Mouse (Mus musculus) ovary, adult 18-20 months (tissue): ENCODE measurements around the gene Trp53i11.
A peak's percentile ranks its signal among the peaks of the same experiment; 100 is the strongest.

Experiments
- DNase-seq: peaks from one replicate; pipeline ENCODE4 v3.0.0; 2022; ENCODE audit warnings: low spot score, mixed read lengths

Gene Trp53i11

DNA sequence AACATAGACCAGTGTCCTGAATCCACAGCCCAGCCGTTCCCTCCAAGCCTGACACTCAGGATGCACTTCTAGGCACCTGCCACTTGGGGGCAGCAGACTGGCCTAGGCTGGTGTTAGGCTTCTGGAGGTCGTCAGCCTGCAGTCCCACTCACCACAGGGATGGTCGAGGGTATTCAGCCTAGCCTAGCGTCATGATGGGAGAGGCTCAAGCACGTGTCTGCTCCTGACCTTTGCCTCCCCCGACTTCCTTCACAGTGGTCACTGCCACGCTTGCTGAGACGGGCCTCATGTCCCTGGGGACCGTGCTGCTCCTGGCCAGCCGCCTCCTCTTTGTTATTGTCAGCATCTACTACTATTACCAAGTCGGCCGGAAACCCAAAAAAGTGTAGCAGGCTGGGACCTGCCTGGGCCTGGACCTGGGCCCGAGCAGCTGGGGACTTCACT is 12.2 kb downstream of the Trp53i11 start:
- no peak for DNase-seq

DNA sequence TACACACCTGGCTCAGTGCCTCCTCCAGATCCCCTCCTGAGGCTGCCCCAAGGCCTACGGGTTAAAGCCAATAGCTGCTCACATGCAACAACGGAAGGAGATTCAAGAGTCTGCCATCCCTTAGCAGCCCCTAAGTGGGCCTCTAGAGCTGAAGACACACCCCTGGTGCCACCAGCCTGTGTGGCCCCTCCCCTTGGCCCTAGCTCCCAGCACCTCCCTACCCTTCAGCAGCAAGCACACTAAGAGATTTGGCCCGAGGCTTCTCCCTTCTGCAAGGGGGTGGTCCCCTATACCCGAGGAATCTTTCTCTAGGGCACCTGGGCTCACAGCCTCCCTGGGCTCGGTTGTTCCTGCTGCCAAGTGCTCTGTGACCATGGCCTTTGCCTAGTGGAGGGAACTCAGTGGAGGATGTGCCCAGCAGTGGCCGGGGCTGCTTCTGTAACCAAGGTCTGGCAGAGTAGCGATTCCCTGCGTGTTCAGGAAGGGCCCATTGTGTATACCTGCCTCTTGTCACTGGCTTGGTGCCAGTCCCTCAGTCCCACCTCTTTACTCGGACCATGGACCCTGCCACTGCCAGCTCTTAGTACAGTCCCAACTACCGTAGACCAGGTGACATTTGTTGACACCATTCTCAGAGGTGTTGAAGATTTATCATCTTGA is 13.5 kb downstream of the Trp53i11 start:
- no peak for DNase-seq

DNA sequence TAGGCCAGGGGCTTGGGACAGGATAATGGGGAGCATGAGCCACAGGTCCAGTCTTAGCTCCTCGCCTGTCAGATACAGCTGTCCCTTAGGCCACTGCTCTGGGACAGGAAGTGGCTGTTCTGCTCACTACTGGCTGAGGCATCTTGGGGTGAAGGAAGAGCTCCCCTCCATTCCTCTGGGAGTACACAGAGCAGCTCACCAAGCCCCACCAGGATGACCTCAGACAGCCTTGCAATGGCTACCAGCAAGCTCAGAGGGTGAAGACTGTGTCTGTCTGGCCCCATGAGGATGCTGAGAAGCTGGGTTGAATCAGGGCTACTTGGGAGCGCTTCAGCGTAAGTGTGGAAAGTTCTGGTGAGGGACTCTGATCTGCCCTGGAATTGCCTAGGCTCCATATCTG is 14.6 kb downstream of the Trp53i11 start:
- no peak for DNase-seq

DNA sequence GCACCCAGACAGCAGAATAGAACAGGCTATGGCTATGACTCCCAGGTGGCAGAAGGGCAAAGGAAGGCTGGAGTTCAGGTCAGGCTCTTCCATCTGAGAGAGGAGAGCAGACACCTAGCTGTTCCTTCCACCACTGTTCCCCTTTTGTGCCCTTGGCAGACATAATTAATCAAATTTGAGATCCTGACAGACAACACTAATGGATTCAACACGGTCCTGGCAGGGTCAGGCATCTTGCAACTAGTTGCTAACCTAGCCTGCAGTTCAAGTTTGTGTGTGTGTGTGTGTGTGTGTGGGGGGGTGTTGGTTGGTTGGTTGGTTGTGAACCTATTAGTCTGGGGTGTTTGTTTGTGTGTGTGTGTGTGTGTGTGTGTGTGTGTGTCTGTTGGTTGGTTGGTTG is 15.4 kb downstream of the Trp53i11 start:
- DNase-seq, result no peak

DNA sequence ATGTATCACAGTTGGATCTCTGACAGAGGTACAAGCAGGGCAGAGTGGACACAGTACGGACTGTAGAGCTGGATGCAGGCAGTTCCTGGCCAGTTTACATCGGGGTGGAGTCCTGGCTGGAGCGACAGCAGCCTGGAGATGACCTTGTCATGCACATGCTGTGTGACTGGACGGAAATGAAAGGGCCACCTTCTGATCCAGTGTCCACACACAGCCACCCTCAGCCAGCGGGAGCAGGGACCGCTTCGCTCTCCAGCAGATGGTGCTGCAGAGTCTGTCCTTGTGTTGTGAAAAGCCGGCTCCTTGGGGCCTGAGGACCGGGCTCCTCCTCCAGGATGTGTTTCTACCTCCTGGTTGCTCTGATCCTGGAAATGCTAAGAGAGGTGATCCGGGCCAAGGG is 16.3 kb downstream of the Trp53i11 start:
- DNase-seq, result no peak

DNA sequence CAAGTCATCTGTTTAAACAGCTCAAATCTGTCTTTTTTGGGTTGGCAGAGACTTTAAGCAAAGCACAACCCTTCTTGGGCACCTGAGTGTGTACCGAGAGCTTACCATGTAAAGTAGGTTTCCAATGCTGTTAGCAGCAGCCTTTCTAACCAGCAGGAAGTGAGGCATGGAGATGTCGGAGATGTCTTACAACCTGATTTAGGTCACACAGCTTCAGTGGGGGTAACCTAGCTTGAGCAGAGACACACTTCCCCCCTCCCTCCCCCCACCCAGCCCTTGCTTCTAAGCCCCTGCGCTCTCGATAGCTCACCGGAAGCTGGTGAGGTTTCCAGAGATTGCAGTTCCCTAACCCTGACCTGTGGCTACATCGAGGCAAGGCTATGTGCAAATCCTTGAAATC is 17.2 kb downstream of the Trp53i11 start:
- no peak for DNase-seq

DNA sequence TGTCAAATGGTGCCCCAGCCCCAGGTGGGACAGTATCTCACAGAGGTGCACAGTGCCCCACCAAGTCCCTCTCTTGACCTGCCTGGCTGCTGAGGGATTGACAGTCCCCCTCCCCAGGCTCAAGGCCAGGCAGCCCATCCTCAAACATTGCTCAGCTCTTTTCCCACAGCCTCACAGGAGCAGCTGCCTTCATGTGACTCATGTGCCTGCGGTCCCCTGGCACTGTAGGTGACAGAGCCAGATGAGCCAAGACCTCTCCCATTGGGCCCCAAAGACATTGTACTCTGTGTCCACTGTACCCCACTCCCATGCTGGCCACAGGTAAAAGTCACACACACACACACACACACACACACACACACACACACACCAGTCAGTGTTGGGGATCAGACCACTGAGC is 18.8 kb downstream of the Trp53i11 start:
- no peak for DNase-seq

DNA sequence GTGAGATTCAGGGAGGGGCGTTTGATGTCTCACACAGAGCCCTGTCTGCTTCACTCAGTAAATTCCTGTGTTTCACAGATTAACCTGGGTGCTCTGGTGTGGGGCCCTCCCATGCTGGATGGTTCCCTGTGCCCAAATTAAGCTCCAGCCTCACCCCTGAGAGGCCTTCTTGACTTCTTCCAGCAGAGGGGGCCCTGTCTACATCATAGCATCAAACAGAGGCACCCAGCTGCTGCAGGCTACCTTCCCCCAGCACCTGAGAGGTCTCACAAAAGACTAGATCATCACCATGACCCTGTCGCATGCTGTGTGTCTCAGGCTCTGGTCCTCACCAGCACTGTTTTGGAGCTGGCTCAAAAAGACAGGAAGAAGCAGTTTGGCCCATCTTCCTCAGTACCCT is 25.0 kb downstream of the Trp53i11 start:
- no peak for DNase-seq

DNA sequence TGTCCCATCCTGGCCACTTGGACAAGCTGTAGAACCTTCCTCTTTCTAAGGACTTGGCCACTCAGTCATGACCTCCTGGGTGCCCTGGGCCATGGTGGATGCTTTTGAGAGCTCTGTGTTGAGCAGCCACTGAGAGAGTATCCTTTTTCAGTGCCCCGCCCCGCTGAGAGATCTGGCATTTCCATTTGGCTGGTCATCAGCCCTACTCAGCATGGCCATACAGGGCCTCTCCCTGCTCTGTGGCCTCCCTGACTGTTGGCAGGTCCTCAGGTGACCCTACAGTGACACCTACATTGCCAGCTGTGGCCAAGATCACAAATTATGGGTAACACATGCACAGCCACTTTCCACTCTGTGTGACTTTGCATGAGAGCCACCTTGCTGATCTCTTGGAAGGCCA is 25.5 kb downstream of the Trp53i11 start:
- no peak for DNase-seq

DNA sequence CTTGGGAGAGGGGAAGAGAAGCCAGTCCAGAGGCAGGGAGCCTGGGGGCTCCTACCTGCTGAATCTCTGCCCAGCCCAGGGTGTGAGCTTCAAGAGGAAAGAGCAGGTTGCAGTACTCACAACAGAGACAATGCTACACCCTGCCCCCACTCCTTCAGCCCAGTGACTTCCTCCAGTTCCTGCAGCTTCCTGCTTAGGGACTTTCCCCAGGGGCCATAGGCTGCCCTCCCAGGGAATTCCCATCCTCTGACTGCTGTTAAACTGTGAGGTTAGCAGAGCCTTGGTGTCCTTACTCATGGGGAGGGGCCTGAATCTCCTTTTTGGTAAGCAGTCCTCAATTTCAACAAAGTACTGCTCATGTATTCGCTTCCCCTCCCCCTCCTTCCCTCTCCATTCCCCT is 26.8 kb downstream of the Trp53i11 start:
- no peak for DNase-seq

DNA sequence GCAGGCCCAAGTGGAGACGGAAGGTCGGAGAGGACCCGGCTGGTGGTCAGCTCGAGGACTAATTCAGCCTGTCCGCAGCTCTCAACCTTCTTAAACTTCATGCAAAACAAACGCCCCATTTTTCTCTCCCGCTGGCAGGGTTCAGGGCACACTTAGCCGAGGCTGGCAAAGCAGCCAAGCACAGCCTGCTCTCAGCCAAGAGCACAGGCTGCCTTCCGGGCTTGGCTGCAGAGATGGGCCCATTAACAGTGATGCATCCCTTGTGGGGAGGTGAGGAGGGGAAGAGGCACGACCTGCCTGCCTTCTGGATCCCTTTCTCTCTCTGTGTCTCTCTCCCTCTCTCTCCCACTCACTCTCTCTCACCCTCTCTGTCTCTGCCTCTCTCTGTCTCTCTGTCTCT is 28.4 kb downstream of the Trp53i11 start:
- no peak for DNase-seq

DNA sequence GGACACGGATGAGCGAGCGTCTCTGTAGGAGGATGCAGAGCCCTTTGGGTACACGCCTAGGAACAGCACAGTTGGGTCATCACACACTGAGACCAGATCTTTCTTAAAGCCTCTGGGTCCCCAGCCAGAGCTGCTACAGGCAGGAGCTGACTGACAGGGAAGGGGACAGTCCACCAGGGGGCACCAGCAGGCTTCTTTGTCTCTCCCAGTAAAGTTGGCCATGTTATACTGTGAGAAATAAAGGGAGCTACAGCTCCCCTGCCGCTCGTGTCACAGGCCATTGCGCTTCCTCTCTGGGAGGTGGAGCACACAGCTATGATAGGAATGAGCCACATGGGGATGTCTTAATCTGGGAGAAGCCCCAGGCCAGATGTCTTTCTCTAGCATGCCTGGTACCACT is 29.7 kb downstream of the Trp53i11 start:
- peak; percentile 63 for DNase-seq

DNA sequence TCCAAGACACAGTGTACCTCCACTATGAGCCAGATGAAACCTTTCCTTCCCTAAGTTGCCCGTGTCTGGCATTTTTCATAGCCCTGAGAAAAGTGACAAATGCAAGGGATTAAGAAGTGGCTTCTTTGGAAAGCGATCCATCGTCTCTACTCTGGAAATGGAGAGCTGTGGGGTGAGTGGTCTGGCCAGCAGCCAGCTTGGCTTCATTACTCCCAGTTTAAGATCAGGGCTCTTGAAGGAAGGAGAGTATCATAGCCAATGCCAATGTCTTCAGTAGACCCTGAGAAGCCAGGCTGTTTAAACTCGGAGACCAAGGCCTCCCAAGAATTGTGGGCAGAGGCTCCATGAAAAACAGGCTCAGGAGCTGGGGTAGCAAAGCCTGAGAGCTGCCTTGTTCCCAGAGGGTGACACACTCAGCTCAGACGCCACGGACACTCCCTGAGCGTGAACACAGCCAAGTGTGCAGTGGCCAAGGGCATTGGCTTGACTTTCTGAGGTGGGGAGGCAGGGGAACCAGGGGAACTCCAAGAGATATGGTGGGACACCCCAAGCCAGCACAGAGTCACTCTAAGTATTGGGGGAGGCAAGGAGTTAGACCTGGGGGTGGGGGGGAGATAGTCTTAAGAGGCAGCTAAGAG is 31.1 kb downstream of the Trp53i11 start:
- DNase-seq, result no peak

DNA sequence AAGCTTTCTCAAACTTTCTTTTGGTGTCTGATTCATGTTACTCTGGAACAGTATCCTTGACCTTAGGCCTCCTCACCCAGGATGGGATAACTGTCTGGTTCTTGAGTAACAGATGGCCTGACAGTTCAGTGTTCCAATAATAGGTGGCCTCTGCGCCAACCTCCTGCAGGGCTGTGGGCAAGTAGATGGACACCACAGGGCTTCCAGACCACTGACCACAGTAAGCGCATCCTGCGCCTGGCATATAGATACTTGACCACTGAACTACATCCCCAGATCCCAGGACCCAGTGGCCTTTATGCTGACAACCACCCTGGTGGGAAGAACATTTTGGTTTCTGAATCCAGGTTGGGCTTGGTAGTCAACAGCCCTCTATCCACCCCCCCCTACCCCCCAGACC is 32.2 kb downstream of the Trp53i11 start:
- no peak for DNase-seq

DNA sequence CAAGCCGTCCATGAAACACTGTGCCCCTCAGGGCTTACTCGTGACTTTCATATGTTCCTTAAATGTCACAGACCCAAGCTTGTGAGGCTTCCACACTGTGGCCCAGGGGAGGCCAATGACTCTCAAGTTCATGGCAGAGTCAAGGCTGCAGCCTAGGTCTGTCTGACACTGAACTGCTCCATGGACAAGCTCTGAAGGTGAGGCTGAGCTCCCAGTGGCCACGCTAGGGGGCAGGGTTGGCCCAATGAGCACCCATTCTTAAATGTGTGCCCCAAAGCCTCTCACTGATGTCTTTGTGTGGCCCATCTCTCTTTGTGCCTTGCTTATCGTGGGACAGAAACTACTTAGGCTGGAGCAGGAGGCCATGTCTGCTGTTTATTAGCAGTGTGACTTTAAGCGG is 33.1 kb downstream of the Trp53i11 start:
- DNase-seq, result no peak

DNA sequence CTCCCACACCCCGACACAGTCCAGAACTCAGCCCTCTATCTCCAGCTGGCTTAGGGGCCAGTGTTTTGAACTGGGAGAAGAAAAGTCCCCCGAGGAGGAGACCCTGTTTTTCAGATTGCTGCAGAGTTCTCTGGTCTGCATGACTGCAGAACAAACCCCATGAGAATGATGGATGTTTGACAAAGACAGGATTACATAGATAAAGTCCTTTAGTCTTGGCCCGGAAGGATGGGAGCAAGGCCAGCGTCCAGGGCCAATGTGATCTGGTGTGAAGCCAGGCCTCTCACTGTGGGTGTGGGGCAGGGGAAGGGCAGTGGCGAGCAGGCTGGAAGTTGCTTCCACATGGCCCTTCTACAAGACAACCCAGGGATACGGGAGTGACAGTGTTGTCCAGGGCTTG is 36.1 kb downstream of the Trp53i11 start:
- DNase-seq, result peak; percentile 73

DNA sequence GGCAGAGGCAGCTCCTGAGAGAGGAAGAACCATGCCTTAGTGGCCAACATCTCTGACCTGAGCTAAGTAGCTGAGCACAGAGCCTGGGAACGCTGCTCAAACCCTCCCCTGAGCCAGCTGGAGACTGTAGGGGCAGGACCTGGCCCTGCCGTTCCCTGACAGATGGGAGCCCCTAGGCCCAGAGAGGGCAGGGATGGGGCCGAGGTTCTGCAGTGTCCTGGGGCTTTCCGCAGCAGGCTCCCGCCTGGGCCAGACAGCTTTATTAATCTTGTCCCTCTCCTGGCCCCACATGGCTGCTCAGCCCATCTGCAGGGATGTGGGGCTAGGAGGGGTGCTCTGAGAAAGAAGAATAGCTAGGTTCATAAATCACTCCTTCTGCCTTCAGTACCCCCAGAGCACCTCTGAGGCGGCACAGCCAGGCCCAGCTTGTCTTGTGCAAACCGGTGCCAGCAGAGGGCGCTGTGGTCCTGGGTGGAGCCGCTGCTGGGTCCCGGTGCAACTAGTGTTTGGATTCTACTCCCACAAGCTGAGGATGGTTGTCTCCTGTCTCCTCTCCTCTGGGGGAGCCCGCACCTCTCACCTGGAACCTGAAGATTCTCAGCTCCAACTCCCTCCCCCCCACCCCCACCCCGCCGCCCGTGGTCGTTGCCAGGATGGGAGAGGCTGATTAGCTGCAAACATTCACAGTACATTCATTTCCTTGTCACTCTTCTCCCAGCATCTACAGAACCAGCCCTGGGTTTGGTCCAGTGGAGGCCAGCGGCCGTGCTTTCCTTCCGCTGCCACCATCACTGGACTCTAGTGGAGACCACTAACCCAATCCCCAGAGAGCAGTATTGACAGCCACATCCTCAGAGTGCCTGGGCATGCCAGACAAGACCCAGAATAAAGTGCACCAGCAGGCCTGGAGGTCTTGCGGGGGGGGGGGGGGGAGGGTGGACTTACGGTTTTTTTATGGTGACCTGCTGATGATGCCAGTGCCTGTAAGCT is 39.6 kb downstream of the Trp53i11 start:
- DNase-seq, result peak; percentile 66

DNA sequence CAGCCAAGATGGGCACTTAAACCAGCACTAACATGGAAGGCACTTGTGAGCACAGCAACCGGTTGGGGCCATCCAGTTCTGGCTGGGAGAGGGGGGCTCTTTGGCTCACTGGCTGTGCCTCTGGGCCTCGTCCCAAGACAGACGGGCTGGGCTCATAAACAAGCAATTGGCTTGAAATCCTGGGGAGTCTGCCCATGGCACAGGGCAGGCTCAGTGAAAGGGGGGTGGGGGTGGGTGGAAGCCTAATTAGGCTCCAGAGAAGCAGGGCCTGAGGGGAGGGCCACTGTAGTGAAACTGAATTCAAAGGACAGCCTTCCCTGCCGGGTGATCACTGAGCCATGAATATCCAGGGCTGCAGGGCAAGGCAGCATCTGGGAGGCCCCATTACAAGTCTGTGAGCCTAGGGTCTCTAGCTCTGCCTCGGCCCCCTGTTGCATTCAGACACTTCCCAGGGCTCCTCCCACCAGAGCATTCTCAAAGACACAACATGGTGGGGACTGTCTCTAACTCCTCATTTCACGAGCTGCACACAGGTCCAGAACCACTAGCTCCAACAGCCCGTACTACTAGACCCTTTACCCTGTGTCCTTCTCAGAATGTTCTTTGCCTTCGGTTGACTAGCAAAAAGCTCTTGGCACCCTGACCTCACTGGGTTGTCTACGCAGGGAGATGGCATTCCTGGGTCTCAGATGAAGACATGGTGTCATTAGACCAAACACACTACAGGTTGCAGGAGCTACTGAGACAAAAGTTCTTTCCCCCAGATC is 40.5 kb downstream of the Trp53i11 start:
- DNase-seq, result no peak

DNA sequence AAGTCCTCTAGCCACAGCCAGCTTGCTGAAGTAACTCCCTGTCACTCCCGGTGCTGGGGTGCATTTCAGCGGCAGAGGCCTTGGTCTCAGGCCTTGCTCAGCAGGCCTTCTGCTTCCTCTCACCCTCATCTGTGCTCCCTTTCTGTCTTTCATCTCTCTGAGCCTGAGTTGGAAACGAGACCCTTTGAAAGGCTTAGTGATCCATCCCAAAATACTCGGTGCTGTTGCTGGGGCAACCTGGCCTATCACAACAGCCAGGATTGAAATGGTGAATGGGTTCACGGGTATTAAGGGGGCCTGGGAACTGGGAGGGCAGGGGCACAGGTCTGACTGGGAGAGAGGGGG is 41.1 kb downstream of the Trp53i11 start:
- no peak for DNase-seq

DNA sequence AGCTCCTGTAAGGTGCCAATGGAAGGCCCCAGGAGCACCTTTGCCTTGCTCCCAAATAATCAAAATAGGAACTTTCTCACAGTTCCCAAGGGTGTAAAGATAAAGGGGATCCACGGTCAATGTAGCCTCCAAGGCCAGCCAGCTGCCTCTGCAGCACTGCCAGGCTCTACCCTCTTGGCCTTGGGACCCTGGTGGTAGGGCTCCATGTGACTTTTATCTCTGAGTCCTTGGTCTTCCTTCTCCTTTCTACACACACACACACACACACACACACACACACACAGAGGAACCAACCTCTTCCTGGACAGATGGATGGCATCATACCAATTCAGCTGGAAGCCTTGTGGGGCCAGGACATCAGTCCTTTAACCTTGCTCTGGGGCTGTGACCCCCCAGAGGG is 44.8 kb downstream of the Trp53i11 start:
- DNase-seq, result peak; percentile 87

DNA sequence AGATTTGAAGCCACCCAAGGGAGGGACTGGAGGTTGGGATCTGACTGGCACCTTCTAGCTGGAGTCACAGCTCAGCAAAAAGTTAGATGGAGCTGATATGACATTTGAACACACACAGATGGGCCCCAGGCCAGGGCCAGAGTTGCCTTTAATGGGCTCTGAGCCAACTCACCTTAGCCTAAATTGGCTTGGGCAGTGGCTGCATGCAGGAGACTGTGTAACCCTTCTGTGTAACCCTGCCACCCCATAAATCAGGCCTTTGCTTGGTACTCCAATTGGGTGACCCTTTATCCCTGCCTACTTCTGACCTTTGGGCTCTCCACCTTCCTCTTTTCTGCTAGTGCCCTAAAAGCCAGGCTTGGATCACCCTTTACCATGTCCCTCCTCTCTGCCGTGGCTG is 49.7 kb downstream of the Trp53i11 start:
- no peak for DNase-seq

DNA sequence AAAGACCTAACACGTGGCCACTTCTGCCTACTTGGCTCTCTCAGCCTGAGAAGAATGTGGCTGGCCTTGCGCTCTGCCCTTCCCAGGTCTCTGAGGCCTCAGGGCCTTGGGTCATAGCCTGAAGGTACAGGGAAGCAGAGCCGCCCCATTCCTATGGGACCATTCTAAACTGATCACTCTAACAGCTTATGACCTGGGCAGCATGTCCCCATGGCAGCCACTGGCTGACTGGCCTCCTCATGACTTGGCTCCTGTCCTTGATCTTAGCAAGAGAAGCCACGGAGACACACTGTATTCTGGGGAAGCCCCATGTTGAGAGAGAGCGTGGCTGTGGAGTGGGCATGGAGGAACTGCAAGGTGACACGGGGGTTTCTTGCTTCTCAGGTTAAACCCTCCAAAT is 51.5 kb downstream of the Trp53i11 start:
- no peak for DNase-seq
